Mouse (Mus musculus) 416B (cell line): ENCODE results near the gene Acat3.
"Not testable (repeated sequence)": the region's sequence is repeated elsewhere in the genome, so short reads cannot be mapped to it uniquely, and the experiment has no call there.

Source experiments
- DNase-seq: peaks from one replicate; pipeline ENCODE4 v3.0.0; 2011; ENCODE audit warnings: low read depth

Gene Acat3

DNA sequence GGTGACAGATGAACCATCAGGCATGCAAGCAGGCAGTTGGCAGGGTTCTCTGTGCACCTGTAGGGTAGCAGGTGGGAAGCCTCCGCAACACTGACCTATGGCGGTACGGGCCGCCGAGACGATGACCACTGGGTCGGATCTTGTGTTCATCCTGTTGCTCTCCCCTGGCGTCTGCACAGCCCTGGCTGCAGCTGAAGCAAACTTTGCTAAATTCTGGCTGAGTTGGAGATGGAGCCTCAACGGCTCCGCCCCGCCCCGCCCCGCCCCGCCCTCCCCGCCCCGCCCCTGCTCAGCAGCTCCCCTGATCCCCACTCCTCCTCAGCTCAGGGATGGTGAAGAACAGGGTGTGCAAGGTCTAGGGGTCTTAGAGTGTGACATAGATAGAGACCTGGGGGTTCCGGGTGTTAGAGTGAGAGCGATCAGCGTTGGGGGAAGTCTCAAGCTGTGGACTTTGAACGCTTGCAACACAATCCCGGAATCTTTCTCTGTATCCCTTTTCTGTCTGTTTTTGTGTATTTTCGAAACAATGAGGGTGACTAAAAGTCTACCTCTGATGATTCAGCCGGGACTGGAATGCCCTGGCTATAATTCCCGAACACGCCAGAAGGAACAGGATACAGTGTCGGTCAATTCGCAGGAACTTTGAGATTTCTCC, at the start of gene Acat3:
Gene Acat3 (minus strand): TSS at position 450 of the 655 bp plus-strand sequence.
- no peak for DNase-seq

DNA sequence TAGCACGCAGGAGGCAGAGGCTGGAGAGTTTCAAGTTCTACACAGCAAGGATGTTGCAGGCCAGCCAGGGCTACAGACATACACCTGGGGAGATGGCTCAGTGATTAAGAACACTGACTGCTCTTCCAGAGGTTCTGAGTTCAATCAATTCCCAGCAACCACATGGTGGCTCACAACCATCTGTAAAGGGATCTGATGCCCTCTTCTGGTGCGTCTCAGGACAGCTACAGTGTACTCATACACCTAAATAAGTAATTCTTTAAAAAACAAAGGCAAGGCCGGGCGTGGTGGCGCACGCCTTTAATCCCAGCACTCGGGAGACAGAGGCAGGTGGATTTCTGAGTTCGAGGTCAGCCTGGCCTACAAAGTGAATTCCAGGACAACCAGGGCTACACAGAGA, 47.7 kb upstream of the Acat3 start:
- peak; percentile 62 for DNase-seq

DNA sequence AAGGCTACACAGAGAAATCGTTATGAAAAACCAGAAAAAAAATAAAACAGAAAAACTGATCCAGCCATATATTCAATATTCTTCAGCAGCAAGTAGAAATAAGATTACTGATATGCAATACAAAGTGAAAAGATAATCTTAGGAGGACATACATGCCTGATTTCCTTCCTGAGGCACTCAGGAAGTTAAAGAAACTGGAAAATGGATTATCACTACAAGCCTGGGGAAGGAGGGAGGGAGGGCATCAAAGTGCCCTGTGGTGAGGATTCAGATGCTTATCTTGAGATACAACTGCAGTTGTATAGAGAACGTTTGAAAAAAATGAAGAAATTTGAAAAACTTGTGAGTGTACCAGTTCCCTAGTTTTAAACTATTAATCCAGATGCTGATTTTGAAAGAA, 43.6 kb upstream of the Acat3 start:
- DNase-seq = peak; percentile 87

- DNase-seq = no peak
Measured at GRCm38 (mm10) chr17:12978546-12978945, 38.1 kb upstream of the Acat3 start.

DNA sequence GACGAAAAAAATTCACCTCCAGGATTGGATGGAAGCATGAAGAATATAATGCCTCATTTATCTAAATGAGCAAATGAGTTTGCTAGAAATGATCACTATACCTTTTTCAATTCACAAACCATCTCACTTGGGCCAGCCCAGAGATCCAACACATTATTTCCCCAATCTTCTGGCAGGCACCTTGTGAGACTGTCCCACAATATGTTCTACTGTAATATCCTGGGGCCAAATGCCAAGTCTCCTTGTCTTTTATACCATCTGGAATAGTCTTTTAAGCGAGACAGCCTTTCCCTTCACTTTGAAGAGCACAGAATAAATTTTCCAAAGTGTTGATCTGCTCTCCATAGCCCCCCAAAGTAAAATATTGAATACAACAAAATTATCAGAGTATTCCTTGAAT, 33.5 kb upstream of the Acat3 start:
- no peak for DNase-seq

- DNase-seq = no peak
Measured at GRCm38 (mm10) chr17:12967173-12967572, 26.8 kb upstream of the Acat3 start.

GRCm38 (mm10) chr17:12963476-12963875, 23.1 kb upstream of the Acat3 start:
- DNase-seq = no peak

DNA sequence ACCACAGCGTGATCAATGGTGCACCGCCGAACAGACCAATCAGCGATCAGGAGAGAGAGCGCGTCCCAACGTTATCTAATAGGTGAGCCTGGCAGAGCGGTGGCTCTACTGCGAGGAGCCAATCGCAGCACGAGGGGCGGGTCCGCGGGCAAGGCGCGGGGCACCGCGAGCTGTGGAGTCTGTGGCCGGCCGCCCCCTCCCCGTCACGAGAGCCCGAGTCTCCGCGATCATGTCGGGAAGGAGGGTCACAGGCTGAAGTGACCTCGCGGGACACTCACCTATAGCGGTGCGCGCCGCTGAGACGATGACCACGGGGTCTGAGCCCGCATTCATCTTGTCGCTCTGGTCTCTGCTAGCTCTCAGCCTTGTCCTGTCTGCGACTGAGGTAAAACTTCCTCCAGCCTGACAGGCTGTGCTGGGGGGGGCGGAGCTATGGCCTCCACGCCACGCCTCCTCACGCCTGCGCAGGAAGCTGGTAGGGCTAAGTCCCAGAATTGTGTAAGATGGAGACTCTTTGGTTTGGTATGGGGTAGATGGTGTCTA, 20.0 kb upstream of the Acat3 start, which contains the start of gene Acat2:
Gene Acat2 (minus strand): TSS at position 417 of the 543 bp plus-strand sequence.
- DNase-seq = peak; percentile 96

DNA sequence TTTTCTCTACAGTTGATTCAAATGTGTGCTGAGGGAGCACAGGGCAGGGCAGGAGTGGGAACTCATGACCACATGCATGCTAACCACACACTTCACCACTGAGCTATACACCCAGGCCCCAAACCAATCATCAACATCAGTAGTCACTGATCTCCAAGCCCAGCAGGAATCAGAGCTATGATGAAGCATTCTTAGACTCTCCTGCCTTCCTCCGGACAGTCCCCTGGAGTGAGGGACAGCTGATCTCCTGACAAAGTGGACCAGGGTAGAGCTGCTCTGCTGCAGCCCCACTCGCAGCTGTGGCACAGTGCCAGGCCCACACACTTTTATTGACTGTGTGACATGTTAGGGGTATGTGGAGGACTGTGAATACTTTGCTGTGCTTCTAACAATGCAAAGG, 19.0 kb upstream of the Acat3 start:
- DNase-seq = peak; percentile 48

DNA sequence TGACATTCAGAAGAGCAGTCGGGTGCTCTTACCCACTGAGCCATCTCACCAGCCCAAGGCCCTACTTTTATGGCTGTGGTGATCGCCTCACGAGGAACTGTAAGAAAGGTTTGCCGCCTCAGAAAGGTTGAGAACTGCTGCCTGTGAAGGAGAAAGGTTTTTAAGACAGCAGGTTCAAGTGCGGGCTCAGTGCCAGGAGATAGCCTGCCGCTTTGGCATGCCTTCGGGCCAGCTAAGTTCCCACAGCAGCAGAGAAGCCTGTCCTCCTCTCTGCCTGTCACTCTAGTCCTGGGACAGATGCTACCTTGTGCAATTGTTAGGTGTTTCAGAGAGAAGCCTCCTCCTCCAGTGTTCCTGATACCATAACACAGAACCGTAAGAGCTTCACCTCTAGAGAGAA, 16.3 kb upstream of the Acat3 start:
- DNase-seq = no peak

- no peak for DNase-seq
Measured at GRCm38 (mm10) chr17:12949669-12950068, 9.3 kb upstream of the Acat3 start.

DNA sequence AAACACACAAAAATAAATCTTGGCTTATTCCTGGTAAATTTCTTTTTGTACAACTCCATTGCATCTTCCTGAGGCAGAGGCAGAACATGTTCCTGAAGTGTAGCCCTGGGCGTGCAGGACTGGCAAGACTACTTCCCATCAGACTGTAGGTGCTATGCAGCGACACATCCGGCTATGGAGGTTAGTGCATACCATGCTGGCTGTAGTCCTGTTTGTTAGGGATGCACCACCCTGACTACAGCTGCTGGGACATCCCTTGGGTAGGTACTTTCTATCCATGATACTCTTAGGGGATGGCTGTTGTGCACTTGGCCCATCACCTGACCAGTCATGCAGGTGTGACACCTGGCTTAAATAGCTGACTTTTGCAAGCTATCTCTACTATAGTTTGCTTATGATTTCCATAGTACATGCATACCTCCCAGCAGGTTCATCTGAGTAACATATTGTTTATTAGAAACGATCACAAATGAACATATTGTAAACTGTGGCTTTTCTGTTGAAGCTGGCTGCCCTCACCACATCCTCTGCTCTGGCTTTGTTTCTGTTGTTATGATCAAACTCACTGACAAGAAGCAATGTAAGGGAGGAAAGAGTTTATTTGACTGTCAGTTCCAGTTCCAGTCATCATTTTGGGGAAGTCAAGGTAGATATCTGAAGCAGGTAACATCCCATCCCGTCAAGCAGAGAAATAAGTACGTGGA, 2.2 kb upstream of the Acat3 start:
- DNase-seq = no peak

- no peak for DNase-seq
Measured at GRCm38 (mm10) chr17:12941543-12942260, 1.3 kb upstream of the Acat3 start.

DNA sequence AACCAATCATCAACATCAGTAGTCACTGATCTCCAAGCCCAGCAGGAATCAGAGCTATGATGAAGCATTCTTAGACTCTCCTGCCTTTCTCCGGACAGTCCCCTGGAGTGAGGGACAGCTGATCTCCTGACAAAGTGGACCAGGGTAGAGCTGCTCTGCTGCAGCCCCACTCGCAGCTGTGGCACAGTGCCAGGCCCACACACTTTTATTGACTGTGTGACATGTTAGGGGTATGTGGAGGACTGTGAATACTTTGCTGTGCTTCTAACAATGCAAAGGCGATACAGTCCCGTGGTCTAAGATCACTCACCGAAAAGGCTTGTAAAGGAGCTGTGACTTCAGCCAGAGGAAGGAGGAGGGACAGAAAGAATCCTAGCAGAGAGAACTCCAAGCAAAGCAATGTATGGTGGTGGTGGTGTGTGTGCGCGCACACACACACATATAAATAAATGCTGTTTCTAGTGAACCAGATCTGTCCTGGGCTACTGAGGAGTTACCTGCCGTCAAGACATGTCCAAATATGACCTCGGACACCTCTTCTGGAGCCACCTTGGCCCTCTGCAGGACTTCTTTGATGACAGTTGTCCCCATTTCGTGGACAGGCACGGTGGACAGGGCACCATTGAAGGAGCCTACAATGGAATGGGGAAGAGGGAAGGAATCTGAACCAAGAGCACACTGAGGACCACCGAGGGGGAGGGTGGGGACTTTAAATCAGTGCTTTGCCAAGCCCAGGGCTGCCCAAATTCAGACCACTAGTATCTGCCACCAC, 837 bp downstream of the Acat3 start:
- DNase-seq = not testable (repeated sequence)

DNA sequence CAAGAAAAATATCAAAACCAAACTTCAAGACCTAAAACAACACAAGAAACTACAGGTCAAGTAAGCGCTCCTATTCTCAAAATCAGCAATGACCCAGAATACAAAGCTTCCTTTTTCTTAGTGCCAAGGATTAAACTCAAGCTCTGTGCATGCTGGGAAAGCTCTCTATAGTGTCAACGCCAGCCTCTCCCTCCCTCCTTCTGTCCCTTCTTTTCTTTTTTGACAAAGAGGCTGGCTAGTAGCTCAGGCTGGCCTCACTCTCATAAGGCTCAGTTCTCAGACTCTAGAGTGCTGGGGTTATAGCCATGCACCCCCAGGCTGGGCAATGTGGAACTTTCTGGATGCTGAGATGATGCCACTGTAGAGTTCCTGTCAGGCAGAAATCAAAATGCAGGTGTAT, 2.3 kb downstream of the Acat3 start:
- DNase-seq = no peak

GRCm38 (mm10) chr17:12937412-12937970, 2.9 kb downstream of the Acat3 start:
- no peak for DNase-seq

DNA sequence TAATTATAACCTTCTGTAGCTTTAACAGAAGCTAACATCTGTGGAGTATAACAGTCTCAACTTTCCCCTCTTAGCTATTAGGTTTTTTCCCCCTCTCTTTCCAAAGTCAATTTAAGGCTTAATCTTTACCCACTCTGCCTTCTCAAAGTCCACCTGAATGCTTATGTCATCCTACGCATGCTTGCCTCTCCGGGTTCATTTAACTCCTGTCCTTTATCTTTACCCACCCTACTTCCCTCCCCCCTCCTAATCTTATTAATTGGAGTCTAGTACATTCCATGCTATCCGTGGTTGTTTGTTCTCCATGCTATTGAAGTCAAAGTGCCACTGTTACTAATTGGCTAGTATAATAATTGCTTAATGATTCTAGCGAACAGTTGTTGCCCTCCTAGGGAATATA, 4.7 kb downstream of the Acat3 start:
- DNase-seq = no peak

DNA sequence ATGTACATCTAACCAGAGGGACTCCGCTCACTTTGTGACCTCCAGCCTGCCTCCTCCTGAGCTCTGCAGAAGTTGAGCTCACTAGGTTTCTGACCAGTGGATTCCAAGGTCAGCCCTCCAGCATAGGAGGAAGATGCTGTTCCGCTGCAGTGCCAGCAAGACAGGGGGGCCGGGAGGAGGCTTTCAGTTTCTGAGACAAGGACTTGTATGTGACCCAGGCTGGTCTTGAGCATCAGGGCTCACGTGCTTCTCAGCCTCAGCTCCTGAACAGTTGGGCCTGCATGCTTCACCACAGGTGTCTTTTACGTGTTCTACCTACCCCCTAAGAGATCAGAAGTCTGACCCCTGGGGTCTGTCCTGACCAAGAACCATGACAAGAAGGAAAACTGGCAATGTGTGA, 8.8 kb downstream of the Acat3 start:
- not testable (repeated sequence) for DNase-seq

- DNase-seq = no peak
Measured at GRCm38 (mm10) chr17:12925703-12926180, 14.7 kb downstream of the Acat3 start.

DNA sequence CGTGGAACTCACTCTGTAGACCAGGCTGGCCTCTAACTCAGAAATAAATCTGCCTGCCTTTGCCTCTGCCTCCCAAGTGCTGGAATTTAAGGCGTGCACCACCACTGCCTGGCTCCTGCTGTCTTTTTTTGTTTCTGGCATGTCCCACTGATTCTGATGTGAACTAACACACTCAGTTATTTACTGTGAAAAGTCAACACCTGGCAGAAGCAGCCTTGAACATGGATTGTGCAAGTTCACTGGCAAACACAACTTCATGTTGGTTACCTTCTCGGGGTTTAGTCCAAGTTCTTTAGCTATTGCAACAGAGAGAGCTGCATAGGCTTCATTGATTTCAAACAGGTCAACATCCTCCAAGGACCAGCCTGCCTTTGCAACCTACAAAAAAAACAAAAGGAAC, 15.4 kb downstream of the Acat3 start:
- DNase-seq = no peak

- no peak for DNase-seq
Measured at GRCm38 (mm10) chr17:12921073-12921472, 19.3 kb downstream of the Acat3 start.
